Mouse (Mus musculus): ENCODE data around the gene Slc44a2. TPM values are rescaled to one million over a fixed set of nuclear protein-coding genes. Genes with fewer than 3 reads are reported as not detected.

The Slc44a2 gene
- total and polyA plus RNA-seq, 3 experiments: 22.1 to 62.9 (median 36.5) TPM

- in situ Hi-C loops (cut with MboI; ENCODE audit: low pct_ligation_motif_present, low pct_unique_long_range_greater_than_20kb, low sequenced_read_pairs) (no loop called here), dilution Hi-C loops (cut with MboI; ENCODE audit: extremely low pct_ligation_motif_present, extremely low pct_unique_long_range_greater_than_20kb, low sequenced_read_pairs) (no loop called here)
- Histone ChIP-seq H3K36me3 (replicated peaks in 1 of 2; ENCODE audit: control insufficient read depth in 1 of 2, insufficient read depth in 1 of 2, low read length in 1 of 2) (peaks cover 88 to 98% of the 10 kb centered on the region in 2 experiments), H3K9ac (ENCODE audit: insufficient read depth, low read depth) (no peak overlapping the region), H3K4me1 (ENCODE audit: control insufficient read depth in 1 of 2, insufficient read depth in 2 of 2) (no peaks in the 10 kb centered on the region), H3K4me3 (replicated peaks in 1 of 3; ENCODE audit: low read depth in 2 of 3, low read length in 2 of 3, poor library complexity in 1 of 3) (no peak overlapping the region), H3K27ac (ENCODE audit: insufficient read depth, low read depth) (no peak overlapping the region), H3K4me2 (ENCODE audit: insufficient read depth, low read depth, poor library complexity, severe bottlenecking) (no peak overlapping the region), H3K27me3 (replicated peaks) (no peaks in the 10 kb centered on the region), H3K9me3 (replicated peaks; ENCODE audit: low read length) (no peaks in the 10 kb centered on the region), H3K79me2 (replicated peaks; ENCODE audit: control insufficient read depth, extremely low read depth, insufficient read depth, poor library complexity, severe bottlenecking) (0 out of 2 replicates have a peak, but pooled peaks cover 3% of the 10 kb centered on the region)
- no peak for DNase-seq (ENCODE audit: extremely low read depth)
- 0 out of 2 replicates have a peak, but pooled peaks have one; percentile 9 for TF ChIP-seq POLR2AphosphoS2 (IDR thresholded peaks at IDR 0.05; ENCODE audit: low read depth, low read length)
- TF ChIP-seq USF2 (conservative IDR thresholded peaks at IDR 0.05; ENCODE audit: low read depth, low read length): no peak
These were observed 47.4 kb upstream of the Slc44a2 start for GRCm38 (mm10) chr9:21273094-21273493.

- in situ Hi-C loops (cut with MboI; ENCODE audit: low pct_ligation_motif_present, low pct_unique_long_range_greater_than_20kb, low sequenced_read_pairs): no loop called here
- Histone ChIP-seq H3K4me1 (ENCODE audit: control insufficient read depth in 1 of 2, insufficient read depth in 2 of 2) (no peaks in the 10 kb centered on the region), H3K4me3 (replicated peaks in 1 of 3; ENCODE audit: low read depth in 2 of 3, low read length in 2 of 3, poor library complexity in 1 of 3) (no peak overlapping the region), H3K9ac (ENCODE audit: insufficient read depth, low read depth) (no peak overlapping the region), H3K79me2 (replicated peaks; ENCODE audit: control insufficient read depth, extremely low read depth, insufficient read depth, poor library complexity, severe bottlenecking) (0 out of 2 replicates have a peak, but pooled peaks cover 3% of the 10 kb centered on the region), H3K4me2 (ENCODE audit: insufficient read depth, low read depth, poor library complexity, severe bottlenecking) (no peak overlapping the region), H3K27ac (ENCODE audit: insufficient read depth, low read depth) (no peak overlapping the region), H3K9me3 (replicated peaks; ENCODE audit: low read length) (no peaks in the 10 kb centered on the region), H3K27me3 (replicated peaks) (no peaks in the 10 kb centered on the region), H3K36me3 (replicated peaks in 1 of 2; ENCODE audit: control insufficient read depth in 1 of 2, insufficient read depth in 1 of 2, low read length in 1 of 2) (peaks cover 87 to 97% of the 10 kb centered on the region in 2 experiments)
- no peak for DNase-seq (ENCODE audit: extremely low read depth)
- peak; percentile 45; the same call in 1 of the 2 replicates for TF ChIP-seq ZMIZ1 (IDR thresholded peaks at IDR 0.05; ENCODE audit: low read depth, low read length)
- TF ChIP-seq MAFK (IDR thresholded peaks at IDR 0.05; ENCODE audit: insufficient replicate concordance, low read length): no peak
- no peak for TF ChIP-seq USF1 (IDR thresholded peaks at IDR 0.05; ENCODE audit: low read depth, low read length)
- TF ChIP-seq SMC3 (IDR thresholded peaks at IDR 0.05; ENCODE audit: low read depth, low read length): no peak
- TF ChIP-seq MAZ (IDR thresholded peaks at IDR 0.05; ENCODE audit: low read depth, low read length): no peak
- no peak for TF ChIP-seq GABPA (IDR thresholded peaks at IDR 0.05; ENCODE audit: insufficient replicate concordance, low read depth, low read length)
- 0 out of 2 replicates have a peak, but pooled peaks have one; percentile 15 for TF ChIP-seq POLR2AphosphoS2 (IDR thresholded peaks at IDR 0.05; ENCODE audit: low read depth, low read length)
- no peak for TF ChIP-seq USF2 (conservative IDR thresholded peaks at IDR 0.05; ENCODE audit: low read depth, low read length)
- dilution Hi-C loops (cut with MboI; ENCODE audit: extremely low pct_ligation_motif_present, extremely low pct_unique_long_range_greater_than_20kb, low sequenced_read_pairs): no loop called here
These were observed 46.8 kb upstream of the Slc44a2 start for GRCm38 (mm10) chr9:21273520-21274228.

GRCm38 (mm10) chr9:21274336-21274735 is 46.2 kb upstream of the Slc44a2 start:
- Histone ChIP-seq H3K4me3 (replicated peaks in 1 of 3; ENCODE audit: low read depth in 2 of 3, low read length in 2 of 3, poor library complexity in 1 of 3) (no peak overlapping the region), H3K27me3 (replicated peaks) (no peaks in the 10 kb centered on the region), H3K4me1 (ENCODE audit: control insufficient read depth in 1 of 2, insufficient read depth in 2 of 2) (no peaks in the 10 kb centered on the region), H3K79me2 (replicated peaks; ENCODE audit: control insufficient read depth, extremely low read depth, insufficient read depth, poor library complexity, severe bottlenecking) (0 out of 2 replicates have a peak, but pooled peaks cover 3% of the 10 kb centered on the region), H3K9ac (ENCODE audit: insufficient read depth, low read depth) (no peak overlapping the region), H3K36me3 (replicated peaks in 1 of 2; ENCODE audit: control insufficient read depth in 1 of 2, insufficient read depth in 1 of 2, low read length in 1 of 2) (peaks cover 90 to 97% of the 10 kb centered on the region in 2 experiments), H3K4me2 (ENCODE audit: insufficient read depth, low read depth, poor library complexity, severe bottlenecking) (no peak overlapping the region), H3K27ac (ENCODE audit: insufficient read depth, low read depth) (no peak overlapping the region), H3K9me3 (replicated peaks; ENCODE audit: low read length) (no peaks in the 10 kb centered on the region)
- no peak for DNase-seq (ENCODE audit: extremely low read depth)
- no peak for TF ChIP-seq USF2 (conservative IDR thresholded peaks at IDR 0.05; ENCODE audit: low read depth, low read length)
- 0 out of 2 replicates have a peak, but pooled peaks have one; percentile 5 for TF ChIP-seq POLR2AphosphoS2 (IDR thresholded peaks at IDR 0.05; ENCODE audit: low read depth, low read length)
- TF ChIP-seq SMC3 (IDR thresholded peaks at IDR 0.05; ENCODE audit: low read depth, low read length): no peak
- no peak for TF ChIP-seq ETS1 (conservative IDR thresholded peaks at IDR 0.05; ENCODE audit: low read depth, low read length)
- in situ Hi-C loops (cut with MboI; ENCODE audit: low pct_ligation_motif_present, low pct_unique_long_range_greater_than_20kb, low sequenced_read_pairs): no loop called here
- dilution Hi-C loops (cut with MboI; ENCODE audit: extremely low pct_ligation_motif_present, extremely low pct_unique_long_range_greater_than_20kb, low sequenced_read_pairs): no loop called here

Data from CH12.LX (cell line).